Mouse (Mus musculus) hindbrain, embryonic 15.5 days (tissue): ENCODE measurements around the gene Pnmt. TPM values are rescaled to one million over a fixed set of nuclear protein-coding genes. Genes with fewer than 3 reads are reported as not detected.

Experiments
- ATAC-seq: fragments of 200-750 bp; cut with Nextera tagmentation; 2 replicates; pipeline ENCODE4 v1.8.0; 2017; ENCODE audit warnings: low read depth, moderate number of reproducible peaks, moderate TSS enrichment; ENCODE audit not compliant: low FRiP score
- H3K27ac ChIP-seq: fragments of 300-500 bp; sonication (generic); replicated peaks from 2 replicates; pipeline ENCODE4 v1.5.1; 2015; ENCODE audit warnings: mild to moderate bottlenecking, inconsistent platforms
- H3K27me3 ChIP-seq: fragments of 300-500 bp; sonication (generic); 2 replicates; pipeline ENCODE4 v1.6.1; 2015; ENCODE audit warnings: control low read depth, inconsistent platforms
- H3K36me3 ChIP-seq: fragments of 300-500 bp; sonication (generic); 2 replicates; pipeline ENCODE4 v1.6.1; 2015; ENCODE audit warnings: control low read depth, inconsistent platforms
- H3K4me1 ChIP-seq: fragments of 300-500 bp; sonication (generic); replicated peaks from 2 replicates; pipeline ENCODE4 v1.6.1; 2015; ENCODE audit warnings: control low read depth, inconsistent platforms
- H3K4me2 ChIP-seq: fragments of 300-500 bp; sonication (generic); 2 replicates; pipeline ENCODE4 v1.6.1; 2015; ENCODE audit warnings: moderate library complexity, mild to moderate bottlenecking, inconsistent platforms
- H3K4me3 ChIP-seq: fragments of 300-500 bp; sonication (generic); 2 replicates; pipeline ENCODE4 v1.5.1; 2015; ENCODE audit warnings: mild to moderate bottlenecking, inconsistent platforms
- H3K9ac ChIP-seq: fragments of 300-500 bp; sonication (generic); 2 replicates; pipeline ENCODE4 v1.6.1; 2015; ENCODE audit warnings: inconsistent platforms
- H3K9me3 ChIP-seq: fragments of 300-500 bp; sonication (generic); 2 replicates; pipeline ENCODE4 v1.6.1; 2016; ENCODE audit warnings: control low read depth, inconsistent platforms
- WGBS: fragments of 180-500 bp; shearing (Covaris S2); methylation state at CpG from one replicate; pipeline ENCODE4 v1.1.7; 2015; 5-methylcytosine and 5-hydroxymethylcytosine counted together
- polyA plus RNA-seq: library from polyadenylated mRNA; unstranded; fragments of >200 nt; fragmentation: Nextera tagmentation; extraction: Ambion mirVana; gene quantifications from 2 replicates; pipeline ENCODE4 v1.2.1, GENCODE M21; 2015

Gene Pnmt
- 3.7 and 4.0 TPM in 2 replicates for polyA plus RNA-seq

- H3K9ac ChIP-seq: no peak within 1 kb of the TSS
- no peak within 1 kb of the TSS for H3K4me3 ChIP-seq
- peak within 1 kb of the TSS; percentile 33 for H3K4me2 ChIP-seq
- no peak within 1 kb of the TSS for H3K27ac ChIP-seq
- no peak for ATAC-seq
- H3K9me3 ChIP-seq: no peaks in the 10 kb centered on the region
- H3K27me3 ChIP-seq: peaks cover 34% of the 10 kb centered on the region
- 0 out of 2 replicates have a peak, but pooled peaks cover under 1% of the 10 kb centered on the region for H3K36me3 ChIP-seq
- 0 out of 2 replicates have a peak, but pooled peaks cover 3% of the 10 kb centered on the region for H3K4me1 ChIP-seq
- 52% methylated on average over 25 of the region's 25 CpGs for WGBS
Measured at GRCm38 (mm10) chr11:98385638-98386585, at the start of gene Pnmt. TSS of gene Pnmt (plus strand) at chr11:98386450.

- peak overlapping the region; percentile 56 for H3K4me3 ChIP-seq
- peak overlapping the region; percentile 98 for H3K4me2 ChIP-seq
- peaks cover 68% of the 10 kb centered on the region for H3K27me3 ChIP-seq
- H3K4me1 ChIP-seq: peaks cover 60% of the 10 kb centered on the region
- no peak for ATAC-seq
- H3K36me3 ChIP-seq: no peaks in the 10 kb centered on the region
- under 1% methylated on average over 45 of the region's 57 CpGs for WGBS
- H3K27ac ChIP-seq: peak overlapping the region; percentile 93
- peak overlapping the region; percentile 58 for H3K9ac ChIP-seq
- H3K9me3 ChIP-seq: no peaks in the 10 kb centered on the region
Measured at GRCm38 (mm10) chr11:98338507-98338961, 47.7 kb upstream of the Pnmt start.

- Histone ChIP-seq H3K4me1 (peaks cover 55% of the 10 kb centered on the region), H3K9me3 (no peaks in the 10 kb centered on the region), H3K9ac (peak overlapping the region; percentile 58), H3K27me3 (peaks cover 65% of the 10 kb centered on the region), H3K4me2 (peak overlapping the region; percentile 98), H3K4me3 (peak overlapping the region; percentile 56), H3K27ac (peak overlapping the region; percentile 93), H3K36me3 (no peaks in the 10 kb centered on the region)
- 2% methylated on average over 18 of the region's 19 CpGs for WGBS
- peak; percentile 29; the same call in 1 of the 2 replicates for ATAC-seq
Measured at GRCm38 (mm10) chr11:98339071-98339501, 47.2 kb upstream of the Pnmt start.

GRCm38 (mm10) chr11:98339679-98340287 is 46.5 kb upstream of the Pnmt start:
- Histone ChIP-seq H3K9me3 (no peaks in the 10 kb centered on the region), H3K4me1 (peaks cover 49% of the 10 kb centered on the region), H3K27ac (peak overlapping the region; percentile 93), H3K4me2 (peak overlapping the region; percentile 98), H3K27me3 (peaks cover 60% of the 10 kb centered on the region), H3K9ac (no peak overlapping the region), H3K4me3 (peak overlapping the region; percentile 56), H3K36me3 (no peaks in the 10 kb centered on the region)
- 5% methylated on average over 11 of the region's 11 CpGs for WGBS
- ATAC-seq: no peak

GRCm38 (mm10) chr11:98340597-98340996 is 45.7 kb upstream of the Pnmt start:
- Histone ChIP-seq H3K9me3 (no peaks in the 10 kb centered on the region), H3K4me1 (peaks cover 48% of the 10 kb centered on the region), H3K4me3 (no peak overlapping the region), H3K4me2 (no peak overlapping the region), H3K9ac (no peak overlapping the region), H3K36me3 (no peaks in the 10 kb centered on the region), H3K27me3 (peaks cover 58% of the 10 kb centered on the region), H3K27ac (0 out of 2 replicates have a peak overlapping the region, but pooled peaks have one; percentile 93)
- no peak for ATAC-seq
- WGBS: 13% methylated on average over 3 of the region's 4 CpGs

- peaks cover 48% of the 10 kb centered on the region for H3K4me1 ChIP-seq
- H3K4me3 ChIP-seq: no peak overlapping the region
- H3K9me3 ChIP-seq: no peaks in the 10 kb centered on the region
- H3K27me3 ChIP-seq: peaks cover 56% of the 10 kb centered on the region
- no peak overlapping the region for H3K4me2 ChIP-seq
- H3K9ac ChIP-seq: no peak overlapping the region
- 54% methylated on average over 4 of the region's 4 CpGs for WGBS
- H3K27ac ChIP-seq: no peak overlapping the region
- H3K36me3 ChIP-seq: no peaks in the 10 kb centered on the region
- no peak for ATAC-seq
Measured at GRCm38 (mm10) chr11:98341174-98341573, 45.1 kb upstream of the Pnmt start.

GRCm38 (mm10) chr11:98342000-98342945 is 44.0 kb upstream of the Pnmt start:
- ATAC-seq: peak; percentile 27; the same call in 1 of the 2 replicates
- H3K36me3 ChIP-seq: no peaks in the 10 kb centered on the region

GRCm38 (mm10) chr11:98345253-98345652 is 41.0 kb upstream of the Pnmt start:
- no peak overlapping the region for H3K27ac ChIP-seq
- no peaks in the 10 kb centered on the region for H3K36me3 ChIP-seq
- H3K4me3 ChIP-seq: peak overlapping the region; percentile 13; the same call in 1 of the 2 replicates
- H3K4me1 ChIP-seq: peaks cover 47% of the 10 kb centered on the region
- H3K4me2 ChIP-seq: peak overlapping the region; percentile 48
- WGBS: 0% methylated on average over 14 of the region's 14 CpGs
- no peak for ATAC-seq
- H3K9me3 ChIP-seq: no peaks in the 10 kb centered on the region
- H3K9ac ChIP-seq: no peak overlapping the region
- H3K27me3 ChIP-seq: peaks cover 67% of the 10 kb centered on the region

More at GRCm38 (mm10) chr11:98342000-98342945, 44.0 kb upstream of the Pnmt start:
- H3K4me2 ChIP-seq: peak overlapping the region; percentile 56
- H3K9ac ChIP-seq: no peak overlapping the region
- no peaks in the 10 kb centered on the region for H3K9me3 ChIP-seq
- H3K27me3 ChIP-seq: peaks cover 56% of the 10 kb centered on the region
- 0 out of 2 replicates have a peak overlapping the region, but pooled peaks have one; percentile 1 for H3K27ac ChIP-seq
- 1% methylated on average over 29 of the region's 29 CpGs for WGBS
- H3K4me3 ChIP-seq: peak overlapping the region; percentile 30
- peaks cover 49% of the 10 kb centered on the region for H3K4me1 ChIP-seq

GRCm38 (mm10) chr11:98346168-98346567 is 40.1 kb upstream of the Pnmt start:
- Histone ChIP-seq H3K9me3 (no peaks in the 10 kb centered on the region), H3K36me3 (no peaks in the 10 kb centered on the region), H3K4me2 (no peak overlapping the region), H3K4me3 (no peak overlapping the region), H3K4me1 (peaks cover 43% of the 10 kb centered on the region), H3K27me3 (peaks cover 70% of the 10 kb centered on the region), H3K9ac (no peak overlapping the region), H3K27ac (no peak overlapping the region)
- 4% methylated on average over 9 of the region's 9 CpGs for WGBS
- ATAC-seq: no peak

GRCm38 (mm10) chr11:98347385-98348082 is 38.7 kb upstream of the Pnmt start:
- peaks cover 76% of the 10 kb centered on the region for H3K27me3 ChIP-seq
- WGBS: 2% methylated on average over 11 of the region's 12 CpGs
- H3K4me2 ChIP-seq: peak overlapping the region; percentile 90
- H3K9ac ChIP-seq: no peak overlapping the region
- no peaks in the 10 kb centered on the region for H3K36me3 ChIP-seq
- no peak overlapping the region for H3K27ac ChIP-seq
- H3K4me3 ChIP-seq: peak overlapping the region; percentile 46; the same call in 1 of the 2 replicates
- H3K9me3 ChIP-seq: no peaks in the 10 kb centered on the region
- ATAC-seq: peak; percentile 36; the same call in 1 of the 2 replicates
- peaks cover 31% of the 10 kb centered on the region for H3K4me1 ChIP-seq
